Mouse (Mus musculus): ENCODE measurements around the gene Pus1.
"Not testable (repeated sequence)": the region's sequence is repeated elsewhere in the genome, so short reads cannot be mapped to it uniquely, and the experiment has no call there.

Gene Pus1

GRCm38 (mm10) chr5:110780761-110781528 lies 486 bp upstream of the Pus1 start:
- DNase-seq, result peak; percentile 31 to 43

- peak in 1 of 2 experiments; percentile 23 for DNase-seq
Observed at GRCm38 (mm10) chr5:110779276-110779997, 1.0 kb downstream of the Pus1 start.

GRCm38 (mm10) chr5:110778263-110778662 lies 2.2 kb downstream of the Pus1 start:
- DNase-seq, result no peak

- DNase-seq, result no peak
Observed at GRCm38 (mm10) chr5:110776141-110776540, 4.3 kb downstream of the Pus1 start.

GRCm38 (mm10) chr5:110774511-110774910 lies 5.9 kb downstream of the Pus1 start:
- no peak for DNase-seq

- not testable (repeated sequence) for DNase-seq
Observed at GRCm38 (mm10) chr5:110772945-110773344, 7.5 kb downstream of the Pus1 start.

- peak; percentile 100 for DNase-seq
Observed at GRCm38 (mm10) chr5:110770448-110771158, 9.9 kb downstream of the Pus1 start, which contains the start of gene Ep400. Ep400 (minus strand) TSS chr5:110770717.

- DNase-seq, result no peak
Observed at GRCm38 (mm10) chr5:110770031-110770445, 10.4 kb downstream of the Pus1 start.

- DNase-seq, result no peak
Observed at GRCm38 (mm10) chr5:110769272-110769671, 11.2 kb downstream of the Pus1 start.

GRCm38 (mm10) chr5:110763890-110764289 lies 16.6 kb downstream of the Pus1 start:
- DNase-seq, result no peak

GRCm38 (mm10) chr5:110745021-110745420 lies 35.4 kb downstream of the Pus1 start:
- no peak for DNase-seq

- no peak for DNase-seq
Observed at GRCm38 (mm10) chr5:110739496-110740275, 40.8 kb downstream of the Pus1 start.

GRCm38 (mm10) chr5:110735606-110736005 lies 44.9 kb downstream of the Pus1 start:
- no peak for DNase-seq

- DNase-seq, result no peak
Observed at GRCm38 (mm10) chr5:110733231-110733823, 47.1 kb downstream of the Pus1 start.

- no peak for DNase-seq
Observed at GRCm38 (mm10) chr5:110731227-110731626, 49.2 kb downstream of the Pus1 start.

- DNase-seq, result no peak
Observed at GRCm38 (mm10) chr5:110727850-110728249, 52.6 kb downstream of the Pus1 start.
